Mouse (Mus musculus) liver, embryonic 11.5 days (tissue): ENCODE results near the gene Map10. TPM values are rescaled to one million over a fixed set of nuclear protein-coding genes. Genes with fewer than 3 reads are reported as not detected.
A peak's percentile ranks its signal among the peaks of the same experiment; 100 is the strongest.

ENCODE experiments used
- ATAC-seq: fragments of 200-750 bp; cut with Nextera tagmentation; replicated peaks from 2 replicates; pipeline ENCODE4 v1.8.0; 2017; ENCODE audit warnings: moderate number of reproducible peaks, mild to moderate bottlenecking, moderate TSS enrichment, moderate library complexity; ENCODE audit not compliant: low FRiP score
- DNase-seq: peaks from one replicate; pipeline ENCODE4 v3.0.0-alpha.2; 2017; ENCODE audit warnings: low spot score
- H3K27ac ChIP-seq: fragments of 300-500 bp; sonication (generic); 2 replicates; pipeline ENCODE4 v1.5.1; 2014; ENCODE audit warnings: mild to moderate bottlenecking, low read depth, low read length, control low read depth
- H3K27me3 ChIP-seq: fragments of 300-500 bp; sonication (generic); replicated peaks from 2 replicates; pipeline ENCODE4 v1.6.1; 2014; ENCODE audit warnings: low read length, mixed read lengths; ENCODE audit not compliant: control insufficient read depth, insufficient read depth
- H3K36me3 ChIP-seq: fragments of 300-500 bp; sonication (generic); 2 replicates; pipeline ENCODE4 v1.6.1; 2014; ENCODE audit warnings: mild to moderate bottlenecking, low read length, moderate library complexity, mixed read lengths; ENCODE audit not compliant: control insufficient read depth, insufficient read depth
- H3K4me1 ChIP-seq: fragments of 300-500 bp; sonication (generic); replicated peaks from 2 replicates; pipeline ENCODE4 v1.6.1; 2014; ENCODE audit warnings: low read length, mixed read lengths; ENCODE audit not compliant: control insufficient read depth, insufficient read depth
- H3K4me2 ChIP-seq: fragments of 300-500 bp; sonication (generic); 2 replicates; pipeline ENCODE4 v1.6.1; 2014; ENCODE audit warnings: mild to moderate bottlenecking, control low read depth, moderate library complexity
- H3K4me3 ChIP-seq: fragments of 300-500 bp; sonication (generic); 2 replicates; pipeline ENCODE4 v1.5.1; 2014; ENCODE audit warnings: low read depth, low read length, control low read depth
- H3K9ac ChIP-seq: fragments of 300-500 bp; sonication (generic); 2 replicates; pipeline ENCODE4 v1.6.1; 2014; ENCODE audit warnings: low read depth, low read length, control low read depth
- H3K9me3 ChIP-seq: fragments of 300-500 bp; sonication (generic); 2 replicates; pipeline ENCODE4 v1.6.1; 2016; ENCODE audit warnings: low read length, inconsistent platforms, mixed read lengths; ENCODE audit not compliant: control insufficient read depth
- WGBS: fragments of 180-500 bp; shearing (Covaris S2); extraction: QIAGEN DNeasy Blood & Tissue Kit; methylation state at CpG from one replicate; pipeline ENCODE4 v1.1.7; 2014; 5-methylcytosine and 5-hydroxymethylcytosine counted together
- polyA plus RNA-seq: library from polyadenylated mRNA; unstranded; fragments of >200 nt; fragmentation: Nextera tagmentation; extraction: Ambion mirVana; gene quantifications from 2 replicates; pipeline ENCODE4 v1.2.1, GENCODE M21; 2014

The Map10 gene
- polyA plus RNA-seq = 2.6 and 3.3 TPM in 2 replicates

DNA sequence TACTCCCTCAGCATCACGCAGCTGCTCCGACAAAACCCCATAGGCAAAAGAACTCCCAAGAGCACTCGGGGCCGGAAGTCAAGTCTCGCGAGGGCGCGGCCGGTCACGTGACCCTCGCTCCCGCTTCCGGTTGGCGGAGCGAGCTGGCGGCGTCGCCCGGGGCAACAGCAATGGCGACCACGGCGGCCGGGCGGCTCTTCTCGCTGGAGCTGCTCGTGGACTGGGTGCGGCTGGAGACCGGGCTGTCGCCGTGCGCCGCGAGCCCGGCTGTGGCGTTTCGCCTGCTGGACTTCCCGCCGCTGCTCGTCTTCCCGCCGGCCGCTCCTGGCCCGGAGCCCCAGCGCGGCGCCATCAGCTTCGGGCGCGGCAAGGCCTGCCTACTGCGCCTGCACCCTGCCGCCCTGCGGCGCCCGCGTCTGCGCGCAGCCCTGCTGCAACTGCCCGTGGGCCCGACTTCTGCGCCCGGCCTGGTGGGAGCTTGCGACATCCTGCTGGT, at the start of gene Map10:
Gene Map10 (plus strand): TSS at position 119 of the 496 bp plus-strand sequence.
- no peaks in the 10 kb centered on the region for H3K27me3 ChIP-seq
- peak within 1 kb of the TSS; percentile 70 for H3K4me3 ChIP-seq
- ATAC-seq (peak; percentile 87), DNase-seq (peak; percentile 83)
- 1% methylated on average over 59 of the region's 62 CpGs for WGBS
- H3K36me3 ChIP-seq = peaks cover 5% of the 10 kb centered on the region; the same call in 1 of the 2 replicates
- peak within 1 kb of the TSS; percentile 89 for H3K4me2 ChIP-seq
- H3K4me1 ChIP-seq = peaks cover 5% of the 10 kb centered on the region; the same call in 1 of the 2 replicates
- no peak within 1 kb of the TSS for H3K27ac ChIP-seq
- H3K9me3 ChIP-seq = peaks cover 20% of the 10 kb centered on the region
- peak within 1 kb of the TSS; percentile 75 for H3K9ac ChIP-seq

DNA sequence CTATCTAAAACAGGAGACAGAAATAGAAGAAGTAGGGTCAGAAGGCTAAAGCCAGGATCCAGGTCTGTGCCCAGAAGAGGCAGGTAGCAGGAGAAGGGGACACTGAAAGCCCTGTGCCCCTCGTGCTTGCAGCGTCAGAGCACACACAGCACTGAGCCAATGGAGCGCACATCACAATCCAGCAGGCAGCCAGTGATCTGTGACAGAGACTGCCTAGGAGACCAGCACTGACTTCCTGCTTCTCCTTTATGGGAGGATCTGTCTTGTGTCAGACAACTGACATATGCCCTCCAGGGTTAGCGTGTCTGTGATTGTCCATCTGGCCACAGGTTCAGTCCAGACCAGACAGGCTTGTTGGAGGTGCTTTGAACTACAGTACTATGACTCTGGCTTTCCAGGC, 49.3 kb upstream of the Map10 start:
- H3K27ac ChIP-seq = no peak overlapping the region

DNA sequence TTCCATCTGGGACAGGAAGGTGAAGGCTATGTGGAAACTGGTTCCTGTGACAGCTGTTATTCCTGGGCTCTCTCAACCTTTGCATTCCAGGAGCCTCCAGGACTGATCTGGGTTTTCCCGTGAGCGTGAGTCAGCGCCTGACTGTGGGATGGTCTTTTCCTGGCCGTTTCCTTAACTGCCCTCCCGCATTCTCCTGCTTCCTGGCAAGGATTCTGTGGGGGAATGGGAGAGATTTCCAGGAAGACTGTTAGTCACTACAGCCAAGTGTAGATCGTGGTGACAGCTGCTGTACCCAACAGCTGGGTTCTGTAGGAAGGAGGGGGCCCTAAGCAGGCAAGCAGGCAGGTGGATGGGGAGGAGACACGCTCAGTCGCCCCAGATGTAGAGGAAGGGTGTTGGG, 45.3 kb upstream of the Map10 start:
- no peak overlapping the region for H3K9ac ChIP-seq
- ATAC-seq = no peak
- 59% methylated on average over 8 of the region's 8 CpGs for WGBS
- H3K27me3 ChIP-seq = no peaks in the 10 kb centered on the region
- no peak overlapping the region for H3K4me3 ChIP-seq
- no peaks in the 10 kb centered on the region for H3K36me3 ChIP-seq
- H3K9me3 ChIP-seq = peaks cover 3% of the 10 kb centered on the region; the same call in 1 of the 2 replicates
- no peak overlapping the region for H3K27ac ChIP-seq
- peaks cover 10% of the 10 kb centered on the region for H3K4me1 ChIP-seq
- no peak overlapping the region for H3K4me2 ChIP-seq
- no peak for DNase-seq

More for the DNA sequence above, 49.3 kb upstream of the Map10 start:
- no peak; the same call in 1 of the 2 replicates for ATAC-seq
- no peak overlapping the region for H3K4me2 ChIP-seq
- H3K27me3 ChIP-seq = no peaks in the 10 kb centered on the region
- H3K36me3 ChIP-seq = no peaks in the 10 kb centered on the region
- 46% methylated on average over 4 of the region's 4 CpGs for WGBS
- peaks cover 15% of the 10 kb centered on the region for H3K4me1 ChIP-seq
- H3K9me3 ChIP-seq = no peaks in the 10 kb centered on the region
- H3K9ac ChIP-seq = no peak overlapping the region
- DNase-seq = no peak
- H3K4me3 ChIP-seq = no peak overlapping the region

DNA sequence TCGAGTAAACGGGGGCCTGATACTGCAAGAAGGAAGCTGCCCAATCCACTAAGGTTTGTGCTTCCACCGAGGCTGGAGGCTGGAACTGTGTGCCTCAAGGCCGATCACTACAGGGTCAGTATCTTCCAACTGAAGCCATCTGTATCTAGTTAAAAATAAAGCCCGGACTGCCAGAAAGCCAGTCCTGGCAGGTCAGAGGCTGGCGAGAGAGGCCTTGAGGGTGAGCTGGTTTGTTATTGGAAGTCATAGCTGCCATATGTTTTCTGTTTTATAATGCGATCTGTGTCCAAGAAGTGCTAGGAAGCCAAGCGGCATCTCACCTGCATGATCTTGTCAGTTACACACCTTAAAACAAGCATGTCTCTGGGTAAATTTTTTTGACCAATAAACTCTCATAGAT, 43.2 kb upstream of the Map10 start:
- ATAC-seq (no peak), DNase-seq (no peak)
- Histone ChIP-seq H3K4me3 (no peak overlapping the region), H3K27me3 (no peaks in the 10 kb centered on the region), H3K36me3 (no peaks in the 10 kb centered on the region), H3K4me2 (no peak overlapping the region), H3K9ac (no peak overlapping the region), H3K4me1 (no peaks in the 10 kb centered on the region), H3K27ac (no peak overlapping the region), H3K9me3 (peaks cover 3% of the 10 kb centered on the region; the same call in 1 of the 2 replicates)
- 87% methylated on average over 8 of the region's 8 CpGs for WGBS

DNA sequence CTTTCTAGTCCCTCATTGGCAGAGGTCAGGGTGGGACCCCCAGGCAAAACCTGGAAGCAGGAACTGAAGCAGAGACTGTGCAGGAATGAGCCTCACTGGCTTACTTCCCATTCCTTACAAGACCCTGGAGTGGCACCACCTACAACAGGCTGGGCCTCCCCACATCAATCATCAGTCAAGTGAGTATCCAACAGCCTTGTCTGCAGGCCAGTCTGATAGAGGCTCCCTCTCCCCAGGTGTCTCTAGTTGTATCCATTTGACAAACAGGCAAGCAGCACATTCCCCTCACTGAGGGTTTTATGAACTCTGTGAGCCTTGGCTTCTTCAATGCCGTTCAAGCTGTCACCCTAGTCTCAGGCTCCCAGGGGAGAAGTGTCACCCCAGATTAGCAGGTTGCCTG, 40.8 kb upstream of the Map10 start:
- DNase-seq = no peak

DNA sequence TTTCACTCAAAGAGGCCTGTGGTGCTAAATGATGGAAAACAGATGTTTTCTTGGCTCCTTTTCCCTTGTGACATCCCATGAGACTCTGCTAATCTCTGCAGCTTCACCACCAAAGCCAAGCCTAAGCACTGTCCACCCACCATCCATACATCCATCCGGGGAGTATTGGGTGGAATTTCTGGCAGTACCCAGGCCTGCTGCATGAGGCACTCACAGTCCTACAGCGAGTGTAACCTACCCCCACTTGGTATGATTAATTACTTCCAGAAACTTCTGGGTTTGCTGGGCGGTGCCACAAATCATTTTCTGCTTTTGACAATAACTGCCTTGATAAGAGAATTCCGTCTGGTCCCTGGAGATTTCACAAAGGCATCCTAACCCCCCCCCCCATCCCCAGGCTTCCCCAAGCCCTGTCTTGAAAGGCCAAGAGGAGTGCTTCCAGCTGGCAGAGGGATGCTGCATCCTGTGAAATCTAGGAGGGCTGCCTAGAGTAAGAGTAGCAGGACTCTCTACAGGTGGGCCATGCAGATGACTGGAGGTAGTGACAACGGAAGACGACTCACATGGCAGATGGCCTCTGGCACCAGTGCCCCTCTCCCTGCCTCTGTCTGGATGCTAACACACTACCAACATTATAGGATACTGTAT, 31.1 kb upstream of the Map10 start:
- H3K36me3 ChIP-seq = no peaks in the 10 kb centered on the region
- H3K9me3 ChIP-seq = no peaks in the 10 kb centered on the region
- no peak for DNase-seq
- no peak overlapping the region for H3K9ac ChIP-seq
- 66% methylated on average over 6 of the region's 6 CpGs for WGBS
- H3K4me2 ChIP-seq = no peak overlapping the region
- no peak overlapping the region for H3K4me3 ChIP-seq
- H3K27ac ChIP-seq = no peak overlapping the region
- ATAC-seq = no peak
- H3K27me3 ChIP-seq = no peaks in the 10 kb centered on the region
- H3K4me1 ChIP-seq = no peaks in the 10 kb centered on the region

More for the DNA sequence above, 40.8 kb upstream of the Map10 start:
- Histone ChIP-seq H3K36me3 (no peaks in the 10 kb centered on the region), H3K4me3 (no peak overlapping the region), H3K4me1 (no peaks in the 10 kb centered on the region), H3K9ac (no peak overlapping the region), H3K27ac (no peak overlapping the region), H3K27me3 (no peaks in the 10 kb centered on the region), H3K4me2 (no peak overlapping the region), H3K9me3 (peaks cover 3% of the 10 kb centered on the region; the same call in 1 of the 2 replicates)
- 91% methylated on average over 1 of the region's 1 CpGs for WGBS
- ATAC-seq = no peak

DNA sequence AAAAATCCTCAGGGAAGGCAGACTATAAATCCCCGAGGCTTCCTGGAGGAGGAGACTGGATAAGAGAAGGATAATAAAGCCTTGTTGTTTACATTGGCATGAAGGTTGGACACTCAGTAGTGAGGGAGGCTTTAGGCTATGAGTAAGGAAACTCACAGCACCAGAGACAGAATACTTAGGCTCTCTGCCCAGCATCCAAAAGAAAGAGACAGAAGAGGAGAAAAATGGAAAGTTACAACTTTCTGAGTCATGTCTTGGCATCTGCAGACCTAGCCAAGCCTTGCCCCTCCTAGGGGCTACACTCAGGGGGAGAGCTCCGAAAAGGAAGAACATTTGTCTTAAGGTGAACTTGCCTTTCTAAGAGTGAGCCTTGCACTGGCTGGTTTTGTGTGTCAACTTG, 30.0 kb upstream of the Map10 start:
- ATAC-seq = no peak
- no peak overlapping the region for H3K9ac ChIP-seq
- 72% methylated on average over 2 of the region's 2 CpGs for WGBS
- no peak overlapping the region for H3K4me3 ChIP-seq
- DNase-seq = no peak
- no peak overlapping the region for H3K4me2 ChIP-seq
- no peaks in the 10 kb centered on the region for H3K27me3 ChIP-seq
- no peaks in the 10 kb centered on the region for H3K9me3 ChIP-seq
- no peaks in the 10 kb centered on the region for H3K36me3 ChIP-seq
- H3K4me1 ChIP-seq = no peaks in the 10 kb centered on the region
- H3K27ac ChIP-seq = no peak overlapping the region

DNA sequence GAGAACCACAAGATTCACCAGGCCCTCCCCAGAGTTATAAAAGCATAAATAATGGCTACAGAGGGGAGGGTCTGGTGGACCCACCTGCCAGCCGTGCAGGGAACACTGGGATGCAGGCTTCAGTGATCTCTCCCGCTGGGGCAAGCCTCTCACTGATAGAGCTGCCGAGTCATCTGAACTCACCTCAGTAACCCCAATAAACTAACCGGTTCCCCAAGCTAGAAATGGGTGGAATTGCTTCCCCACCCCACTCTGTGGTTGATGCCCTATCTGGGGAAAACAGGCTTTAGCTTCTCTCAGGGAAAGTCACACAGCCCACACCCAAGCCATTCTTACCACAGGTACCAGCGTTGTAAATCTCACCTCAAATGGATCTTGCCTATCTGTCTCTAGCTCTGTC, 28.9 kb upstream of the Map10 start:
- Histone ChIP-seq H3K36me3 (no peaks in the 10 kb centered on the region), H3K9me3 (no peaks in the 10 kb centered on the region), H3K9ac (no peak overlapping the region), H3K4me1 (no peaks in the 10 kb centered on the region), H3K4me2 (no peak overlapping the region), H3K27me3 (no peaks in the 10 kb centered on the region), H3K27ac (no peak overlapping the region), H3K4me3 (no peak overlapping the region)
- 59% methylated on average over 5 of the region's 5 CpGs for WGBS
- no peak for ATAC-seq
- DNase-seq = no peak

DNA sequence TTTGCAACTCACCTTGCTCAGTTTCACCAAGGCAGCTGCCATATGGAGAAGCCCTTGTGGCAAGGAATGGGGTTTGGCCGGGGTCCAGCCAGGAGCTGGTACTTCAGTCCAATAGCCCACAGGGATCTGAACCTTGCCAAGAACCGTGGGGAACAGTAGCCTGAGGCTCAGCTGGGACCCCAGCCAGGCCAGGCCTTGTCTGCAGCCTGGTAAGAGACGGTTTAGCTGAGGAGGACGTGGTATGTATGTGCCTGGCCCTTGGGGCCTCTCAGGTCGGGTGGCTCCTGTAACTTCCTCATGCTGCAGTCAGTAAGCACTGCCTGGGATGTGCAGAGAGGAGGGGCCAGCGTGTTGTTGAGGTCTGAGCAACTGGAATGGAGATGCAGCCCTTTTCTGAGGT, 27.8 kb upstream of the Map10 start:
- ATAC-seq (no peak), DNase-seq (no peak)
- no peaks in the 10 kb centered on the region for H3K4me1 ChIP-seq
- WGBS = 45% methylated on average over 6 of the region's 6 CpGs
- H3K36me3 ChIP-seq = no peaks in the 10 kb centered on the region
- H3K4me3 ChIP-seq = no peak overlapping the region
- H3K9ac ChIP-seq = no peak overlapping the region
- no peaks in the 10 kb centered on the region for H3K27me3 ChIP-seq
- no peak overlapping the region for H3K27ac ChIP-seq
- no peaks in the 10 kb centered on the region for H3K9me3 ChIP-seq
- H3K4me2 ChIP-seq = no peak overlapping the region
